Mouse (Mus musculus) layer of hippocampus, postnatal 14 days (tissue): Measurements from ENCODE around the gene Olfr1555-ps1. TPM values are rescaled to one million over a fixed set of nuclear protein-coding genes. Genes with fewer than 3 reads are reported as not detected.
"Not testable (repeated sequence)": the region's sequence is repeated elsewhere in the genome, so short reads cannot be mapped to it uniquely, and the experiment has no call there.

Source experiments
- DNase-seq, 2 experiments: peaks; one replicate each; pipeline ENCODE4 v3.0.0; 2021 to 2022; ENCODE audit warnings: low spot score in 2 of 2, mixed read lengths in 1 of 2
- long read RNA-seq, 2 experiments: library from polyadenylated mRNA; stranded (forward); transcript quantifications; one replicate each; pipeline ENCODE4 v2.0.0; 2021
- total RNA-seq, 2 experiments: library from RNA; stranded (reverse); gene quantifications; 2 replicates each; pipeline ENCODE4 v1.2.3; 2021

Olfr1555-ps1 gene
- not detected for total RNA-seq
- long read RNA-seq, experiment 1, result 0 reads
- long read RNA-seq, experiment 2, result 0 reads

GRCm38 (mm10) chr19:12170062-12170599, at the start of gene Olfr1555-ps1:
Gene Olfr1555-ps1, minus strand, starts transcription at chr19:12170112.
- not testable (repeated sequence) for DNase-seq

- no peak for DNase-seq
These were observed 30.4 kb upstream of the Olfr1555-ps1 start, which contains the start of gene Olfr1431 for GRCm38 (mm10) chr19:12200334-12200733. Gene Olfr1431, plus strand, starts transcription at chr19:12200634.

DNA sequence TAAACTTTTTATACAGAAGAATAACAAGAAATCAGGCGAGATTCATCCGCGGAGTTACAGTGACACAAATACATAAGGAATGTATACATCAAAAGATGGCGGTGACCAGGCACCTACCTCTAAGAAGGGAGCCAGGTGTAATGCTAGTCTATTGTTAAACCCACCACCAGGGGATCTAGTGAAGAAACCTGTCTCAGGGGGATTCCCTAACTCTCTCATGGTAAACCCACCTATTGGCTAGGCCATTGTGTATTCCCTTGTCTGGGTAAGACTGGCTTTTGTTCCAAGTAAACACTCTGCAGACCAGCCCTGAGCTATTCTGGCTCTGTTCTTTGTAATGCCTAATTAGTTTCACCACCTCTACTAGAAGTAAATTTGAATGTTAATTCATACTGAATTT, 29.2 kb upstream of the Olfr1555-ps1 start:
- DNase-seq, result not testable (repeated sequence)

- DNase-seq, result peak in 1 of 2 experiments; percentile 66
These were observed 5.5 kb upstream of the Olfr1555-ps1 start for GRCm38 (mm10) chr19:12175431-12175830.

DNA sequence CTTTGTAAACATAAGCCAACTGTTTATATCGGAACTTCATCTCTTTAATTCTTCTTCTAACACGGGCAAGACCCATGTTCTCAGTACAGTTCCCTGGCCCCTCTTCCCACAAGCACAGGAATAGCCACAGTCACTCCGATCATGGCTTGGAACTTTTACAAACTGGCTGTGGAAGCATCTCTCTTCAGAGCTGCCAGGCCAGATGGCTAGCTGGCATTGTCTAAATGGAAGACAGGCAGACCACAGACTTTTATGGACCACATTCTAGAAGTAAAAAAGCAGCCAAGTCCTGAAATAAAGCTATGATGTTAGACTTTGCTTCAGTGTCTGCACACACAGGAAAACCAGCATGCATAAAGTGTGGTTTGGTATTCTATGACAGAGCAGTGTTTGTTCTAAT, 24.5 kb downstream of the Olfr1555-ps1 start:
- peak; percentile 22 to 79 for DNase-seq

DNA sequence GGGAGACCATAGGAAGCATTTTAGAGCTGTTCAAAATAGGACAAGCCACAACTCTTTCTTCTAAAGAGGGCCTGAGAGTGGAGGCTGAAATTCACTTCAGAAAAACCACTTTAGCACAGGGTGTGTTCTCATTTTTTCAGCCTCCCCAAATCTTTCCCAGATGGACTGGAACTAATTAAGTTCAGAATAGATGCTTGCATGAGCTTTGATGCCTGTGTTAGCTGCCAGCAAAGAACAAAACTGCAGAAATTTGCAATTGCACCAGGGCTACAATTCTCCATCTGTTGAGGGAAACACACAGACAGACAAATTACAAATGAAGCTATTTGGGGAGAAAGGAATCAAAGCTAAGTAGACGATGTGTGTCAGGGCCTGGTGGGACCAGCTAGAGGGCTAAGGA, 26.6 kb downstream of the Olfr1555-ps1 start:
- peak; percentile 38 to 92 for DNase-seq

DNA sequence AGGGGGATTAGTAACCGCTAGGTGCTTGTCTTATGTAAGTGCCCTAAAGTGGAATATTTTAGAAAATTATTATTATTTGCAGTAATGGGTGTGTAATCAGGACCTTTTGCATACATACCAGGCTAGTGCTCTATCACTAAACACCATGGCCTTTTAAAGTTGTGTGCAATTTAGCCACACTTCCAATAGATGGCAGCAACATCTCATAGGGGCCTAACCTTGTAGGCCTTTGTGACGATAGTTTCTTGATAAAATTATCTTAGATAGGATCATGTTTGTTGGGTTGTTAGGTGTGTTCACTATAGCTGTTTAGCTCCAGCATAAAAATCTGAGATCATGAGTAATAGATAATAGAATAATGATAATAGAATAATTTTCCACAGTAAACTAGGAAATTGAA, 35.6 kb downstream of the Olfr1555-ps1 start:
- peak in 1 of 2 experiments; percentile 69 for DNase-seq

- no peak for DNase-seq
These were observed 46.8 kb downstream of the Olfr1555-ps1 start, which contains the start of gene Olfr76 for GRCm38 (mm10) chr19:12123103-12123502. Gene Olfr76, minus strand, starts transcription at chr19:12123203.

DNA sequence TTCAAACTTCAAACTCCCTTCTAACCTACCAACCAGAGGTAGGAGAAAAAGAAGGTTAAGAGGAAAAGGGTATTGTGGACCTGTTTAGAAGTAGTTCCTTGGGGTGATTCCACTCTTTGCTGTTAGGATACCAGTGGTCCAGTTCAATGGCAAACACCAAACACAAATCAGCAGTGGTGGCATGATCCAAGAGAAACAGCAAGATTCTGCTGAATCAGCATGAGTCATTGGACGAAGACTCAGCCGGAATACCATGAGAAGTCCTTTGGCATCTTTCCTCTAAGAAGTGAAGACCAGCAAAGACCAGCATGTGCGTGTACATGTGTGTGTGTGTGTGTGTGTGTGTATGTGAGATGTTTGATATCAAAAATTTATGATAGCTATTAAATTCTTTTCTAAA, 53.4 kb downstream of the Olfr1555-ps1 start:
- DNase-seq, result no peak

DNA sequence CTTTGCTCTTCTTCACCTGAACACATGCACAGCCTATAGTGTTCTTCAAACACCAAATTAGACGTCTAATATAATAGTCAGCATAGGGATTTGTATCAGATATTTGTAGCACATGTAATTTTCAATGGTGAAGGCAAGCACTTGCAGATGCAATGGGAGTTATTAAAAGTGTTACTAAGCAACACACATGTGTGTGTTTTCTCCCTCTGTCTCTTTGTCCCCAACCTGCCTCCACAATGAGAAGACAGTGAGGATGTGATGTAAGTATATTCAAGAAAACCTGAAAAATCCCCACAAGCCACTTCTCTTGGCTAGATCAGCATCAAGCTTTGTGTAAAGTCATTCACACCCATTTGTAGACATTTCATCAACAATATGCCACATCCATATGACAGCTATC, 54.1 kb downstream of the Olfr1555-ps1 start, which contains the start of gene Olfr1428:
Olfr1428 (minus strand) TSS at position 101 of the 400 bp plus-strand sequence.
- no peak for DNase-seq

Other genes starting within 250 kb of the Olfr1555-ps1 start
- gene Osbp, start 204.2 kb downstream of the Olfr1555-ps1 start, total RNA-seq, result 10 to 100 TPM; 54.8 to 56.2 TPM
- not detected for gene Olfr1423, start 128.8 kb downstream of the Olfr1555-ps1 start, total RNA-seq
- gene Olfr1424, start 107.4 kb downstream of the Olfr1555-ps1 start, total RNA-seq, result not detected
- not detected for gene Olfr1425, start 92.4 kb downstream of the Olfr1555-ps1 start, total RNA-seq
- not detected for gene Olfr1426, start 78.1 kb downstream of the Olfr1555-ps1 start, total RNA-seq
- not detected for gene Olfr1427, start 66.8 kb downstream of the Olfr1555-ps1 start, total RNA-seq
- not detected for gene Olfr1428, start 54.2 kb downstream of the Olfr1555-ps1 start, total RNA-seq
- gene Olfr76, start 46.9 kb downstream of the Olfr1555-ps1 start, total RNA-seq, result not detected
- gene Olfr1431, start 30.5 kb upstream of the Olfr1555-ps1 start, total RNA-seq, result not detected
- gene Olfr1432, start 62.5 kb upstream of the Olfr1555-ps1 start, total RNA-seq, result not detected
- not detected for gene Olfr262, start 71.5 kb upstream of the Olfr1555-ps1 start, total RNA-seq
- gene Olfr235, start 90.9 kb upstream of the Olfr1555-ps1 start, total RNA-seq, result not detected
- not detected for gene Olfr1434, start 109.7 kb upstream of the Olfr1555-ps1 start, total RNA-seq
- gene Olfr1436, start 129.0 kb upstream of the Olfr1555-ps1 start, total RNA-seq, result not detected
- not detected for gene Olfr1437, start 155.0 kb upstream of the Olfr1555-ps1 start, total RNA-seq
- gene Olfr1438-ps1, start 165.8 kb upstream of the Olfr1555-ps1 start, total RNA-seq, result not detected
- gene Olfr1440, start 217.2 kb upstream of the Olfr1555-ps1 start, total RNA-seq, result not detected
- gene Olfr1441, start 247.3 kb upstream of the Olfr1555-ps1 start, total RNA-seq, result not detected